In the genomic region with DNA sequence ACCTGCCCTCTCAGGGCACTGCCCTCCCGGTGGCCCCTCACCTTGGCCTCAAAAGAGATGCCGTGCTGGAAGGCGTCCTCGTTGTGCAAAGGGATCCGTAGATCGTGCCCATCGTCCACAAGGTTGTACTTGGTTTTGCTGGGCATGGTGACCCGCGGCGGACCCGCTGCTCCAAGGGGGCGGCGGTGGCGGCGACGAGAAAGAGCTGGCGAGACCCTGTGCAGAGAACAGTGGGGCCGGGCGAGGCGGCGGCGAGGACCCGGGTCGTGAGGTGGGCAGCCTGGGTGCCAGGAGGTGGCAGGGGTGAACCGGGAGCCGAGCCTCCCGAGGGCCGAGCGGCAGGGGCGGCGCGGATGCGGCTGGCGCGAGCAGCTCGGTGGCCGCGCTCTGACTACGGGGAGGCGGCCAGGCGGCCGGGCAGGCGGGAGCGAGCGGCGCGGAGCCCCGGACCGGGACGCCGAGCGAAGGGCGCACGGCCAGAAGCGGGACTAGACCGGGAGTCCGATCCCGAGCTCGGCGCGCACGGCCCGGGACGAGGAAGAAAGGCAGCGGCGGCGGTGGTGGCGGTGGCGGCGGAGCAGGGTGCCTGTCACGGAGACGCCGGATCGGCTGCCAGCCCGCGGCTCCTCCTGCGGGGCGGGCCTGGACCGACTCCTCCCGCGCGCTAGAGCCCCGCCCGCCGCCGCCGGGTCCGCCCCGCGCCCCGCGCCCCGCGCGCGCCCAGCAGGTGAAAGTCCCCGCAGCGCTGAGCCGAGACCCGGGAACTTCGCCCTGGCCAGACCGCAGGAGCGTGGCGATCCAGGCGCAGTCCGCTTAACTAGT, we compare ENCODE assay signal across 8 mouse cellular contexts. TPM values are rescaled to one million over a fixed set of nuclear protein-coding genes. Genes with fewer than 3 reads are reported as not detected.
DNase-seq lines count a peak whose midpoint lies in the region; ATAC-seq lines count a peak whose summit lies in the region.

A gene (minus strand): TSS at position 643 of the 822 bp plus-strand sequence.

- H3K27me3 ChIP-seq in forebrain, embryonic 11.5 days (ENCODE audit: control insufficient read depth, insufficient read depth, low read length) = no peaks in the 10 kb centered on the region
- no peaks in the 10 kb centered on the region for H3K27me3 ChIP-seq in heart, embryonic 15.5 days
- peaks cover 11% of the 10 kb centered on the region; the same call in 1 of the 2 replicates for H3K27me3 ChIP-seq in liver, embryonic 11.5 days (replicated peaks; ENCODE audit: control insufficient read depth, insufficient read depth, low read length)

- peak; percentile 93 for ATAC-seq in forebrain, embryonic 11.5 days (replicated peaks; ENCODE audit: low FRiP score)
- ATAC-seq in heart, embryonic 15.5 days (replicated peaks; ENCODE audit: insufficient number of reproducible peaks, insufficient read depth, low FRiP score, low read depth) = peak; percentile 89
- ATAC-seq in liver, embryonic 11.5 days (replicated peaks; ENCODE audit: low FRiP score) = peak; percentile 93
- ATAC-seq in monocyte, adult 5-6 weeks (replicated peaks; ENCODE audit: insufficient number of reproducible peaks, low FRiP score, low TSS enrichment, poor library complexity, severe bottlenecking) = peak; percentile 47; the same call in 1 of the 2 replicates

- no peaks in the 10 kb centered on the region; the same call in 1 of the 2 replicates for H3K4me1 ChIP-seq in forebrain, embryonic 11.5 days (replicated peaks; ENCODE audit: control insufficient read depth, insufficient read depth, low read length)
- H3K4me1 ChIP-seq in heart, embryonic 15.5 days (replicated peaks) = peaks cover 13% of the 10 kb centered on the region
- peaks cover 5% of the 10 kb centered on the region for H3K4me1 ChIP-seq in liver, embryonic 11.5 days (replicated peaks; ENCODE audit: control insufficient read depth, insufficient read depth, low read length)

- no peak within 1 kb of the TSS for H3K27ac ChIP-seq in forebrain, embryonic 11.5 days (ENCODE audit: low read depth, low read length)
- peak within 1 kb of the TSS; percentile 83 for H3K27ac ChIP-seq in heart, embryonic 15.5 days
- H3K27ac ChIP-seq in liver, embryonic 11.5 days (ENCODE audit: low read depth, low read length) = no peak within 1 kb of the TSS

- peak within 1 kb of the TSS; percentile 90 for H3K9ac ChIP-seq in forebrain, embryonic 11.5 days (ENCODE audit: low read length)
- H3K9ac ChIP-seq in heart, embryonic 15.5 days = peak within 1 kb of the TSS; percentile 92
- peak within 1 kb of the TSS; percentile 71 for H3K9ac ChIP-seq in liver, embryonic 11.5 days (ENCODE audit: low read depth, low read length)

- WGBS in forebrain, embryonic 11.5 days = under 1% methylated on average over 60 of the region's 106 CpGs
- WGBS in heart, embryonic 15.5 days = under 1% methylated on average over 83 of the region's 106 CpGs
- WGBS in liver, embryonic 11.5 days = under 1% methylated on average over 78 of the region's 106 CpGs

- H3K9me3 ChIP-seq in forebrain, embryonic 11.5 days (ENCODE audit: control insufficient read depth, low read length) = no peaks in the 10 kb centered on the region; the same call in 1 of the 2 replicates
- no peaks in the 10 kb centered on the region for H3K9me3 ChIP-seq in heart, embryonic 15.5 days (replicated peaks)
- H3K9me3 ChIP-seq in liver, embryonic 11.5 days (ENCODE audit: control insufficient read depth, low read length) = no peaks in the 10 kb centered on the region

- H3K4me3 ChIP-seq in forebrain, embryonic 11.5 days (ENCODE audit: low read depth, low read length) = peak within 1 kb of the TSS; percentile 82
- peak within 1 kb of the TSS; percentile 88 for H3K4me3 ChIP-seq in heart, embryonic 15.5 days
- peak within 1 kb of the TSS; percentile 79 for H3K4me3 ChIP-seq in liver, embryonic 11.5 days (ENCODE audit: low read depth, low read length)

- no peaks in the 10 kb centered on the region for H3K36me3 ChIP-seq in forebrain, embryonic 11.5 days (ENCODE audit: control insufficient read depth, insufficient read depth, low read length)
- H3K36me3 ChIP-seq in heart, embryonic 15.5 days = no peaks in the 10 kb centered on the region
- no peaks in the 10 kb centered on the region for H3K36me3 ChIP-seq in liver, embryonic 11.5 days (ENCODE audit: control insufficient read depth, insufficient read depth, low read length)

- peak; percentile 19 for DNase-seq in 3134 (ENCODE audit: extremely low read depth, insufficient read length, low spot score)
- DNase-seq in c-Kit-positive CD71-positive TER-119-positive erythroid progenitor cells, embryonic 14.5 days (ENCODE audit: low spot score) = peak; percentile 52
- DNase-seq in forebrain, embryonic 11.5 days (ENCODE audit: low spot score) = peak; percentile 88
- DNase-seq in kidney, postnatal 14 days = peak; percentile 93
- peak; percentile 80 for DNase-seq in liver, embryonic 11.5 days (ENCODE audit: low spot score)
- DNase-seq in spleen, postnatal 14 days (ENCODE audit: low spot score in 2 of 2) = peak; percentile 60 to 61

- H3K4me2 ChIP-seq in forebrain, embryonic 11.5 days (ENCODE audit: low read depth, low read length, severe bottlenecking) = peak within 1 kb of the TSS; percentile 92
- H3K4me2 ChIP-seq in heart, embryonic 15.5 days = peak within 1 kb of the TSS; percentile 94
- peak within 1 kb of the TSS; percentile 98 for H3K4me2 ChIP-seq in liver, embryonic 11.5 days

RNA-seq across cellular contexts. Expression of the gene that starts here (rescaled TPM):
- 16.1 and 19.7 TPM in 2 replicates for polyA plus RNA-seq in forebrain, embryonic 11.5 days (2014; fragmentation: Nextera tagmentation; extraction: Ambion mirVana)
- polyA plus RNA-seq in heart, embryonic 15.5 days (2015; fragmentation: Nextera tagmentation; extraction: Ambion mirVana) = 13.7 and 16.4 TPM in 2 replicates
- 8.6 and 8.8 TPM in 2 replicates for polyA plus RNA-seq in liver, embryonic 11.5 days (2014; fragmentation: Nextera tagmentation; extraction: Ambion mirVana)
- total RNA-seq in monocyte, adult 5-6 weeks (2017) = 0.21 to 1.8 TPM (median 1.8 TPM) in 3 replicates

Comparison
In these comparisons a context has a peak if more than half of its experiments do, and no peak if none do; other contexts are left out.
1. DNase-seq: peak in every context shown above with its lines; median percentile 93 in kidney, postnatal 14 days; 88 in forebrain, embryonic 11.5 days; 80 in liver, embryonic 11.5 days; 60 in spleen, postnatal 14 days; 52 in c-Kit-positive CD71-positive TER-119-positive erythroid progenitor cells, embryonic 14.5 days; 19 in 3134.